Mouse (Mus musculus): ENCODE data around the gene Cnksr1. TPM values are rescaled to one million over a fixed set of nuclear protein-coding genes. Genes with fewer than 3 reads are reported as not detected.

The Cnksr1 gene
- polyA plus RNA-seq, 1 experiment, result 0.29 TPM

DNA sequence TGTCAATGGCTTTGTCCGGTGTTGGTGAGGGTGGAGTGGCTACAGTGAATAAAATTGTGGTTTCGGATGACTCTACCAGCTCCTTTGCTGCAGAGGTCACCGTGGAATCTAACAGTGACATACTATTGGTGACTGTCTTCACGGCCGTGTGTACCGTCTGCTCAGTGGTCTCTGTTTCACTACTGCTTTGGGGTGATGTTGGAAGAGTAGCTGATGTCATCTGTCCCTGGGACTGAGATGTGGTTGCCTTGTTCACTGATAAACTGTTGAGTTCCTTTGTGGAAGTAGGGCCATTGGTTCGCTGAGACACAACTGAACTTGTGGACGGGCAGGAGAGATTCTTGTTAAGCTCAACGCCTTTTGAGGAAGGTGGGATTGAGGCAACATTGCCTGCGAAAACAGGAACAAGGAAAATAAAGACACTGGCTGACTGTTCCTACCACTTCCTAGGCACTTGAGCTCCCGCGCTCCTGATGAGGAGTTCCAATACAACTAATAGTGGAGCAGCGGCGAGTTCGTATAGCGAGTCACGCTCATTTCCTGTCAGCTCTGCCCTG, 34.8 kb downstream of the Cnksr1 start:
- Histone ChIP-seq H3ac (ENCODE audit: control insufficient read depth, insufficient read length) (no peak overlapping the region), H3K4me3 (no peak overlapping the region), H3K36me3 (ENCODE audit: control insufficient read depth, insufficient read depth) (no peaks in the 10 kb centered on the region), H3K4me2 (ENCODE audit: low read depth) (no peak overlapping the region), H3K79me2 (ENCODE audit: control insufficient read depth, insufficient read depth) (no peaks in the 10 kb centered on the region), H3K27me3 (ENCODE audit: control insufficient read depth, insufficient read depth, insufficient read length) (peaks cover 7% of the 10 kb centered on the region)
- TF ChIP-seq CEBPB (IDR thresholded peaks at IDR 0.05; ENCODE audit: insufficient read depth, poor library complexity, severe bottlenecking) (no peak), USF1 (IDR thresholded peaks at IDR 0.05; ENCODE audit: low read depth) (no peak), TCF12 (IDR thresholded peaks at IDR 0.05; ENCODE audit: insufficient read depth, poor library complexity, severe bottlenecking) (no peak), MYOD1 (IDR thresholded peaks at IDR 0.05; ENCODE audit: control insufficient read depth in 1 of 3, insufficient read length in 2 of 3, low read depth in 2 of 3) (no peak), POLR2A (IDR thresholded peaks at IDR 0.05; ENCODE audit: insufficient read length, low read depth) (no peak), E2F4 (IDR thresholded peaks at IDR 0.05; ENCODE audit: insufficient read depth) (no peak), POLR2AphosphoS2 (IDR thresholded peaks at IDR 0.05; ENCODE audit: insufficient read length, low read depth) (no peak), TCF3 (IDR thresholded peaks at IDR 0.05; ENCODE audit: insufficient read length, low read depth) (no peak), SRF (IDR thresholded peaks at IDR 0.05; ENCODE audit: control insufficient read depth, insufficient read length, low read depth) (no peak), MYOG (IDR thresholded peaks at IDR 0.05; ENCODE audit: control insufficient read depth in 1 of 3, insufficient read depth in 1 of 3, insufficient read length in 2 of 3, low read depth in 2 of 3) (no peak), REST (IDR thresholded peaks at IDR 0.05; ENCODE audit: insufficient read depth, insufficient read length) (no peak), MAX (IDR thresholded peaks at IDR 0.05; ENCODE audit: low read depth) (no peak)

DNA sequence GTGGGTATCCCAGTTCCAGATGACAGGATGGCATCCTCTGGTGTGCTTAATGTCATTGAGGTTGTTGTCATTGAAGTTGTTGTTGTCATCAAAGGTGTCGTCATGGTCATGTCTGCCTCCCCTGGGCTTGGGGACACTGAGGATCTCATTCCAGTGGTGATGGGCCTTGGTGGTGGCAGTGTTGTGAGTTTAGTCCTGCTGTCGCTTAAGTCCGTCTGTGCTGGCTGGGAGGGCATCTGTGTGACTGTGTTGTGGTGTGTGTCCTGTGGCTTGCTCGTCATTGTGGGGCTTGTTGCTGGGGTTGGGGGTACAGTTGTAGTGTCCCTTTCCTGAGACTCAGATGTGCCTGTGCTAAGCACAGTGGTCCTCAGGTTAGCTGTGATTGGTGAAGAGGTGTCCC, 35.3 kb downstream of the Cnksr1 start, which contains the start of gene Gm7534:
Gene Gm7534, minus strand, starts transcription at position 101 of the 400 bp plus-strand sequence.
- Histone ChIP-seq H3K79me2 (ENCODE audit: control insufficient read depth, insufficient read depth) (no peaks in the 10 kb centered on the region), H3ac (ENCODE audit: control insufficient read depth, insufficient read length) (no peak within 1 kb of the TSS), H3K27me3 (ENCODE audit: control insufficient read depth, insufficient read depth, insufficient read length) (peaks cover 7% of the 10 kb centered on the region), H3K4me3 (no peak within 1 kb of the TSS), H3K4me2 (ENCODE audit: low read depth) (no peak within 1 kb of the TSS), H3K36me3 (ENCODE audit: control insufficient read depth, insufficient read depth) (no peaks in the 10 kb centered on the region)
- TF ChIP-seq MYOD1 (IDR thresholded peaks at IDR 0.05; ENCODE audit: control insufficient read depth in 1 of 3, insufficient read length in 2 of 3, low read depth in 2 of 3) (no peak), POLR2A (IDR thresholded peaks at IDR 0.05; ENCODE audit: insufficient read length, low read depth) (no peak), REST (IDR thresholded peaks at IDR 0.05; ENCODE audit: insufficient read depth, insufficient read length) (no peak), MAX (IDR thresholded peaks at IDR 0.05; ENCODE audit: low read depth) (no peak), TCF3 (IDR thresholded peaks at IDR 0.05; ENCODE audit: insufficient read length, low read depth) (no peak), SRF (IDR thresholded peaks at IDR 0.05; ENCODE audit: control insufficient read depth, insufficient read length, low read depth) (no peak), MYOG (IDR thresholded peaks at IDR 0.05; ENCODE audit: control insufficient read depth in 1 of 3, insufficient read depth in 1 of 3, insufficient read length in 2 of 3, low read depth in 2 of 3) (no peak), E2F4 (IDR thresholded peaks at IDR 0.05; ENCODE audit: insufficient read depth) (no peak), CEBPB (IDR thresholded peaks at IDR 0.05; ENCODE audit: insufficient read depth, poor library complexity, severe bottlenecking) (no peak), TCF12 (IDR thresholded peaks at IDR 0.05; ENCODE audit: insufficient read depth, poor library complexity, severe bottlenecking) (no peak), USF1 (IDR thresholded peaks at IDR 0.05; ENCODE audit: low read depth) (no peak), POLR2AphosphoS2 (IDR thresholded peaks at IDR 0.05; ENCODE audit: insufficient read length, low read depth) (no peak)

DNA sequence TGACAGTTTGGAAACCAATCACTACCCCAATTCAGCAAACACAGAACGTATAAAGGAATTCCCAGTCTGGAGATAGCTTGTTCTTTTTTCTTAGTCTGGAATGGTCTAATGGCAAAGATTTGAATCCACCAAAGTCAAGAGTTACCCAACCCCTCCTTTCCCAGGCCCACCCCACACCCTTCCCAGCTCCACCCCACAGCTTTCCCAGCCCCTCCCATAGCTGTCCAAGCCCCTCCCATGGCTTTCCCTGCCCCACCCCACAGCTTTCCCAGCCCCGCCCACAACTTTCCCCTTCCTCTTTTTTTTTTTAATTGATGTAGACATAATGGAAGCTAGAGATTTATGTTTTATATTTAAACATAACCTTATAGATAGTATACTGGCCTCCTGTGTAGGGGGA, 38.8 kb downstream of the Cnksr1 start:
- Histone ChIP-seq H3K4me3 (no peak overlapping the region), H3ac (ENCODE audit: control insufficient read depth, insufficient read length) (no peak overlapping the region), H3K79me2 (ENCODE audit: control insufficient read depth, insufficient read depth) (no peaks in the 10 kb centered on the region), H3K4me2 (ENCODE audit: low read depth) (no peak overlapping the region), H3K27me3 (ENCODE audit: control insufficient read depth, insufficient read depth, insufficient read length) (peaks cover 7% of the 10 kb centered on the region), H3K36me3 (ENCODE audit: control insufficient read depth, insufficient read depth) (no peaks in the 10 kb centered on the region)
- no peak for TF ChIP-seq MYOG (IDR thresholded peaks at IDR 0.05; ENCODE audit: control insufficient read depth in 1 of 3, insufficient read depth in 1 of 3, insufficient read length in 2 of 3, low read depth in 2 of 3)
- TF ChIP-seq CEBPB (IDR thresholded peaks at IDR 0.05; ENCODE audit: insufficient read depth, poor library complexity, severe bottlenecking), result no peak

DNA sequence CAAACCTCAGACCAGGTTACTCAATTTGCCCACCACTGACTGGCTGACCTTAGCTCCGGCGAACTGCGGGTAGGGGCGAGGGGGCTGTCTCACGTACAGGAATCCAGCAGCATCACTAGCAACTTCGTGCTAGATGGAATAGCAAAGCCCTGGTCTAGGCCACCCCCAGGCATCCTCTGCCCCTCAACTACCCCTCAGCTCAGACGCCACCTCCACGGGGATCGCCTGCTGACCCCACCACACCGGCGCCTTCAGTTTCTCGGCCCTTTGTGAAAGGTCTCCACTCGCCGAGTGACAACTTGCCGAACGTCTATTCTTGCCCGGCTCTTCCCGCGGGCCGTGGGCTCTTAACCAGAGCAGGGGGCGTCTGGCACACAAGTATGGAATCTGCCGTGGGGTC, 51.9 kb downstream of the Cnksr1 start:
- Histone ChIP-seq H3K36me3 (ENCODE audit: control insufficient read depth, insufficient read depth) (no peaks in the 10 kb centered on the region), H3K79me2 (ENCODE audit: control insufficient read depth, insufficient read depth) (peaks cover 31% of the 10 kb centered on the region), H3K4me2 (ENCODE audit: low read depth) (peak overlapping the region; percentile 88), H3K4me3 (peak overlapping the region; percentile 87), H3K27me3 (ENCODE audit: control insufficient read depth, insufficient read depth, insufficient read length) (peaks cover 3% of the 10 kb centered on the region), H3ac (ENCODE audit: control insufficient read depth, insufficient read length) (peak overlapping the region; percentile 39)
- TF ChIP-seq CEBPB (IDR thresholded peaks at IDR 0.05; ENCODE audit: insufficient read depth, poor library complexity, severe bottlenecking) (no peak), POLR2AphosphoS2 (IDR thresholded peaks at IDR 0.05; ENCODE audit: insufficient read length, low read depth) (no peak), MAX (IDR thresholded peaks at IDR 0.05; ENCODE audit: low read depth) (no peak), TCF12 (IDR thresholded peaks at IDR 0.05; ENCODE audit: insufficient read depth, poor library complexity, severe bottlenecking) (no peak), POLR2A (IDR thresholded peaks at IDR 0.05; ENCODE audit: insufficient read length, low read depth) (no peak), MYOG (IDR thresholded peaks at IDR 0.05; ENCODE audit: control insufficient read depth in 1 of 3, insufficient read depth in 1 of 3, insufficient read length in 2 of 3, low read depth in 2 of 3) (no peak), MYOD1 (IDR thresholded peaks at IDR 0.05; ENCODE audit: control insufficient read depth in 1 of 3, insufficient read length in 2 of 3, low read depth in 2 of 3) (no peak), REST (IDR thresholded peaks at IDR 0.05; ENCODE audit: insufficient read depth, insufficient read length) (no peak), SRF (IDR thresholded peaks at IDR 0.05; ENCODE audit: control insufficient read depth, insufficient read length, low read depth) (no peak), E2F4 (IDR thresholded peaks at IDR 0.05; ENCODE audit: insufficient read depth) (no peak), USF1 (IDR thresholded peaks at IDR 0.05; ENCODE audit: low read depth) (no peak), TCF3 (IDR thresholded peaks at IDR 0.05; ENCODE audit: insufficient read length, low read depth) (no peak)
